Mouse (Mus musculus) lung, postnatal 14 days (tissue): Measurements from ENCODE around the gene Adprh.

ENCODE experiments used
- DNase-seq: peaks from one replicate; pipeline ENCODE4 v3.0.0; 2021

The Adprh gene

GRCm38 (mm10) chr16:38440403-38440802 lies 12.1 kb downstream of the Adprh start:
- no peak for DNase-seq

DNA sequence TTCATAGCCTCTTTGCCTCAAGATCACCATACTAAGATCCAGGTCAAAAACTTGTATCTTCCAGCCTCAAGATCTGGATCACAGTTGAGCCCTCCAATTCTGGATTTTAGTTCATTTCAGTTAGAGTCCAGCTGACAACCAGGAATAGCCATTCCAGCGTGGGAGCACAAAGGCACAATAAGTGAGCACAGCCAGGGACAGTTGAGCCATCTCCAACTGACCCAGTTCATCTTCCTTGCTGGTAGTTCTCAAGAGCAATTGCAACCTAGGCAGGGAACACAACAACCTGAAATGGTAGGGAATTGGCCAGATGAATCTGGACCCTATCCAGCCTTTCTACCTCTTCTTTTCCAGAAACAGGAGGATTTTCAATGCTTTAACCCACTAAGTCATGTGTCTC lies 13.3 kb downstream of the Adprh start:
- DNase-seq: no peak

- DNase-seq: no peak
Observed at GRCm38 (mm10) chr16:38434295-38434795, 18.2 kb downstream of the Adprh start.

DNA sequence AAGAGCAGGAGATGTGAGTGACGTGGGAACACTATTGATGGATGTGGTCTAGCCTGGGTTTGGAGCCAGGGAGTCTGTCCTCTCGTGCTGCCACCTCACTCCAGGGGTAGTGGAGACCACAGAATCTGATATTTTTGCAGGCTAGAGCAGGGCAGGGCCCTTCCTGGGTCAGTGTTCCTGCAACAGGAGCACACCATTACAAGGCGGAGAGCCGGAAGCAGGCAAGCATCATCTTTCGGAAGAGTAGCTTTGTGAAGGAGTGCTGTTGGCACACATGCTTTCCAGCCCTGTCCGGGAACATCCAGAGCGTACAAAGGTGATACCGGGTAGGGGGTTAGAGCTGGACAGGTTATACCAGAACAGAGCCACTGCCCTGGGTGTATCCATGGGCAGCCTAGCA lies 19.0 kb downstream of the Adprh start:
- DNase-seq: no peak

- peak; percentile 19 for DNase-seq
Observed at GRCm38 (mm10) chr16:38432498-38433425, 19.7 kb downstream of the Adprh start, which contains the start of gene Pla1a. TSS of gene Pla1a (minus strand) at chr16:38433145.

DNA sequence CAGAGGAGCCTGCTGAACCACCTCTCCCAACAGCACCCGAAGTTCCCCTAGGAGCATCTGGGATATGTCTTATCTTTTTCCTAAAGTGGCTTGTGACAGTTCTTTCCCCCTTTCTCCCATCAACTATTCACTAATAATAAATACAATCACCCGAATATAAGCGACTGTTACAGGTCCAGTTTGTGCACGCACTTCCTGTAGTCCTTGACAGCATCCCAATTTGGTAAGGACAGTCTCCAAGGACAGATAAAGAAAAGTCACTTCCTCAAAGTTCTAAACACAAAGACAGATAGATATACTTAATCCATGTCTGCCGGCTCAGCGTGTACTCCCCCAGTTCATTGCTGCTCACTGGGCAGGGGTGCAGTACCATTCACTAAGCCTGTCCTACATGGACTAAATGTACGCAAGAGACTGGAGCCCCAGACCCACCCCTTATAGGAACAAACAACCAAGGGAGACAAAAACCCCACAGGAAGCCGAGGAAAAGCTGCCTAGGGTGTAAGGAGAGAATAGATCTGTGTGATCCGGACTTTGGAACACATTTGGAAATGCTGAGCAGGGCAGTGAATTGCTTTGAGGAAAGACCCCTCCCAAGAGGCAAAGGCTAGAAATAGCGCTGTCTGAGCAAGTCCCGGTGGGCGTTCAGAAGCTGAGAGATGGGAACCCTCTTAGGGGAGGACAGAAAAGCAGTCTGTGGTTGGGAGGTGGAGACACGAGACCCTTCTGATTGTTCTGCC lies 20.9 kb downstream of the Adprh start:
- no peak for DNase-seq

GRCm38 (mm10) chr16:38425799-38426198 lies 26.7 kb downstream of the Adprh start:
- no peak for DNase-seq

- DNase-seq: no peak
Observed at GRCm38 (mm10) chr16:38425374-38425773, 27.1 kb downstream of the Adprh start.

GRCm38 (mm10) chr16:38414953-38415352 lies 37.5 kb downstream of the Adprh start:
- no peak for DNase-seq

DNA sequence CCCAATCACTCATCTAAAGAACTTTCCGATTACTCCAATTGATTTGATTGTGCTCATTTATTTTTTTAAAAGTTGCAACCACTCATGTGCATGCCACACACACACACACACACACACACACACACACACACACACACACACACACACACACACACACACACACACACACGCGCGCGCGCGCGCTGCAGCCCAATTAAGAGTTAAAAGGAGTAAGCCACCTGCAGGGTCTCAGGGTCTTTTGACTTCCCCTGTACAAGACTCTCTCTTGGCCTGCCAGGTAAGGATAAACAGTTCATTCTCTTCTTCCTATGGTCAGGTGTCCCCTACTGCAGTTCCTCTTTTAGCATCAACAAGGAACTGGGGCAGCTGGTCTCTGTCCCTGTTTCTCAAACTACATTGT lies 44.1 kb downstream of the Adprh start:
- DNase-seq: no peak

GRCm38 (mm10) chr16:38407584-38407983 lies 44.9 kb downstream of the Adprh start:
- DNase-seq: no peak

DNA sequence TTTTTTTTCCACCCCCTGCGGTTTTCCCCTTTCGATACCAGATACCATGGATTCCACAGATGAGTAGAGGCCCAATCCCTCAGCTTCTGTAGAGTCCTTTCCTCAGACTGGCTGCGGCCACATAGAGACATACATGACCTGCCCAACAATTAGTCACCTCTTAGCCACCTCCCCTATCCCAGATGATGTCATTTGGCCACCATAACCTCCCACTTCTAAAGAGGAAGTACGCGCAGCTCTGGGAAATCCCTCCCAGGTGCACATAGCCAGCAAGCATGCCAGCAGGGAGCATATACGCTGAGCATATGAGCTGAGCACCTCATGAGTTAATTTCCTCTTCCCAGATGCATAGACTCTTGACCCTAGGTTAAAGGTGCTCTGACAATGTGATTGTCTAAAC lies 45.8 kb downstream of the Adprh start:
- no peak for DNase-seq

DNA sequence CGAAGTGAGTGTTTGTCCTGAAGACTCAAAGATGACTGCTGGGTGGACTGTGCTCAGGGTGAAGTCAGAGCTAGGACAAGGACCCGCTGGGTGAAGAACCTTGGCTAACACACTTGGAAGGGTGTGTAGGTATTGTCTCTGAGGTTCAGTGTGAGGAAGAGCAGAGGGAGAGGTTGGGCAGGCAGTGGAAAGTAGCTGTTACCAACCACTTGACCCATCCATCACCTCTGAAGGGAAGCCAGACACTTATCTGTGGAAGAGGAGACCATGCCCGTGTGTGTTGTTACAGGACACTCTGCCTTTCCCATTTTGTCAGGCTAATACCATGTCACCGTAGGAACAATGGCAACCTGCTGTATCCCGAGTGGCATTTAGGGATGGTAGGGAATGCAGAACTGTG lies 46.2 kb downstream of the Adprh start:
- no peak for DNase-seq

- DNase-seq: no peak
Observed at GRCm38 (mm10) chr16:38403639-38404038, 48.9 kb downstream of the Adprh start.

- DNase-seq: no peak
Observed at GRCm38 (mm10) chr16:38401468-38401867, 51.0 kb downstream of the Adprh start.

DNA sequence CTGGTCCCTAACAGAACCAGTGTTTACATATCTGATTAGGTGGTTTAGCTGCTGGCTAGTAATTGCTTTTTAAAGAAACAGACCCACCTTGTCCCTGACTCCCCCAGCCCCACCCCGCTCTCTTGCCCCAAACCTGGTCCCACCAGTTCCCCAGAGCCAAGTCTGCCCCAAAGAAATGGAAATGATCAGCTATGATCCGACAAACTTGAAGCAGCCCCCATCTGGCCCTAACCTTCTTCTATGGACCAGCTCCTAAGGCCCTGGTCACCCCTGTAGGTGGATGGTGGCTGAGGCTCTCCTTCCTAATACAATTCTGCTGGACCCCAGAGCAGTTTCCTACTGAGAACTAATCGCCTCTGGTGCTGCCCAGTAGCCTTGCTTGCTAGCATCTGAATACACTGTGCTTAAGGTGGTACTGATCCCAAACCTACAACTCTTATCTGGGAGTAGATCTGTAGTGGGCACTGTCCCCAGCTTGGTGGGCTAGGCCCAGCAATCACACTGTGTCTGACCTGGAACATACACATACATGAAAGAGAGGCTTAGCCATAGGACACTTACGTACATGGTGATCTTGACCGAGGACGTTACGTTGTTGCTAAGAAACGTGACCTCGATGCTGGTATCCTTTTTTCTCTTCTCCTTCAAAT lies 52.1 kb downstream of the Adprh start:
- no peak for DNase-seq

DNA sequence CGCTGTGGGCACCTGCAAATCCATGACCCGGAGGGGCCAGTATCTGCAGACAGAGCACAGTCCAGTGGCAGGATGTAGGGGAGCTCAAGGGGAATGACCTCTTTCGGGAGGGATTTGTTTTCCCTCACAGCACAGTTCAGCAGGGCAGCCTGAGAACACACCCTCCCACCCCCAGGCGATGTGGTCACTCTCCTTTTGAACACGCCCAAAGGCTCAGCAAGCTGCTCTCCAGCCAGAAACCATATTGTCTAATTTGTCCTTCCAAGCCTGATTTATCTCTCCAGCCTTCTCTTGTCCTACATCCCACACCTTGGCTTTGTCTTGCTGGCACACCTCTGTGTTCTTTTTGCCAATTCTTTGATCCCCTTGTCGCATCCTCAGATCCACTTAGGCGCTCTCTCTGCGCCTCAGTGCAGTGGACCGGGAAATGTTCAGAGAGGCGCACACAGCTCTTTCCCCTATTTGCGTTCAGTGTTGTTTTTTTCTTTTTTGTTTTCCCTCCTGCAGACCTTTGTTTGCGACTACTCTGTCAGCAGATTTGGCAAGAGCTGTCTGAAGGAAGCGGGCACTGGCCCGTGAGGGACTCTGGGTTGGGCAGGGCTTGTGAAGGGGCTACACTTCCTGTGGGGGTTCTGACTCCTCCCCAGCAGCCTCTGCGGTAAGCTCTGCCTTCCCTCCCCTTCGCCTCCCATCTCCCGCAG lies 52.8 kb downstream of the Adprh start:
- peak; percentile 58 for DNase-seq

- DNase-seq: peak; percentile 18
Observed at GRCm38 (mm10) chr16:38399076-38399475, 53.4 kb downstream of the Adprh start.

DNA sequence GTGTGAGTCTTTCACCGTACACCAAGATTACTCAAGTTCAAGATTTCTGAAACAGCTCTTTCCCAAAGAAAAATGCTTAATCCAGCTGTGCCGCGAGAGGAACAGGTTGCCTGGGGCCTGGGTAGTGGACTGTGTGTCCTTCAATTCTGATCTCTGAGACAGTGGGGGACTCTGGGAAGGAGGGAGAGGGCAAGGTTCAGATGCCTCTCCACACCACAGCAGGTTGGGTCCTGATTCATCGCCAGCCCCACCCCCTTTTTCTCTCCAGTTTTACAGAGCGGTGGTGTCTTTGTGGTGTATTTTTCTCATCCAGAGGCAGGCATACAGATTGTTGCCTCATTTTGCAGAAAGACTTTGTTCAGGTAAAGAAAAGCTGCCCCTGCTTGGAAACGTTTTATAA lies 54.2 kb downstream of the Adprh start:
- DNase-seq: no peak

GRCm38 (mm10) chr16:38396155-38396554 lies 56.3 kb downstream of the Adprh start:
- peak; percentile 76 for DNase-seq

DNA sequence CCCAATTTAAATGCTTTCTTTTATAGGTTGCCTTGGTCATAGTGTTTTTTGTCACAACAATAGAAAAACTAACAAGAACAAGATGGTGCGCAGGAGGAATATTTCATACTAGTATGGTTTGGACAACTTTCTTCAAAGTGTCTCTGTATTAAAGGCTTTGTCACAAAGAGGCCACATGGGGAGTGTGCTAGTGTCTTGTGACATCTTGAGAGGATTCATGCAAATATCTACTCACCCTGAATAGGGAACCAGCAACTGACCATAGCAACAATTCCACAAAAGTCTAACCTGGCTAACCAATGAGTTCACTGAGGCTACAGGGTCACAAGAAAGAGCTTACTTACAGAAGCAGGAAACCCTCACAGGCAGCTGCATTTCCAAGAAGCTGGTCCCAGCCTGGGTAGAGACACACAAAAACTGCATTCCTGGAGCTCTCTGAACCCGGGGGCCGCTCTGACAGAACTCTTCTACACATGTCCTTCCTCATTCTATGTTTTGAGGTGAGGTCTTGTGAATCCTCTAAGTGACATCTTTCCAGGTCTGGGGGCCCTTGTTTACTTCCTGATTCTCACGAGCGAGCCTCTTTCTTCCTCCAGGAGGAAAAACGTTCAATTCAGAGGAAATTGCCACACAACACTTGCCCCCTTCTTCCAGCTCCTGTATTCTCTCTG lies 57.3 kb downstream of the Adprh start:
- no peak for DNase-seq

- no peak for DNase-seq
Observed at GRCm38 (mm10) chr16:38394191-38394618, 58.3 kb downstream of the Adprh start.
